Mouse (Mus musculus): ENCODE data around the gene Lpcat3. TPM values are rescaled to one million over a fixed set of nuclear protein-coding genes. Genes with fewer than 3 reads are reported as not detected.
"Not testable (repeated sequence)": the region's sequence is repeated elsewhere in the genome, so short reads cannot be mapped to it uniquely, and the experiment has no call there.

Gene Lpcat3
- polyA plus RNA-seq, 1 experiment from 2014 or later = 209 TPM

GRCm38 (mm10) chr6:124672100-124672499 lies 9.3 kb downstream of the Lpcat3 start:
- Histone ChIP-seq H3K27ac (ENCODE audit: low read depth, low read length) (no peak overlapping the region), H3K4me2 (replicated peaks; ENCODE audit: low read depth) (no peak overlapping the region), H3K9ac (ENCODE audit: low read depth, low read length) (no peak overlapping the region), H3K9me3 (ENCODE audit: control insufficient read depth) (no peaks in the 10 kb centered on the region), H3K4me3 (ENCODE audit: low read depth, low read length) (no peak overlapping the region), H3K4me1 (replicated peaks; ENCODE audit: control insufficient read depth, insufficient read depth, low read length) (no peaks in the 10 kb centered on the region), H3K36me3 (ENCODE audit: control insufficient read depth, insufficient read depth) (peaks cover 8% of the 10 kb centered on the region; the same call in 1 of the 2 replicates), H3K27me3 (replicated peaks; ENCODE audit: control insufficient read depth, insufficient read depth, low read length) (no peaks in the 10 kb centered on the region)
- no peak for ATAC-seq
- WGBS = 41% methylated on average over 6 of the region's 6 CpGs
- TF ChIP-seq CTCF (IDR thresholded peaks at IDR 0.05; ENCODE audit: low read depth) = no peak

GRCm38 (mm10) chr6:124673619-124674018 lies 10.8 kb downstream of the Lpcat3 start:
- Histone ChIP-seq H3K4me1 (replicated peaks; ENCODE audit: control insufficient read depth, insufficient read depth, low read length) (no peaks in the 10 kb centered on the region), H3K9me3 (ENCODE audit: control insufficient read depth) (no peaks in the 10 kb centered on the region), H3K9ac (ENCODE audit: low read depth, low read length) (no peak overlapping the region), H3K27me3 (replicated peaks; ENCODE audit: control insufficient read depth, insufficient read depth, low read length) (no peaks in the 10 kb centered on the region), H3K36me3 (ENCODE audit: control insufficient read depth, insufficient read depth) (peaks cover 10% of the 10 kb centered on the region; the same call in 1 of the 2 replicates), H3K4me3 (ENCODE audit: low read depth, low read length) (no peak overlapping the region), H3K4me2 (replicated peaks; ENCODE audit: low read depth) (no peak overlapping the region), H3K27ac (ENCODE audit: low read depth, low read length) (no peak overlapping the region)
- 95% methylated on average over 9 of the region's 9 CpGs for WGBS
- no peak for TF ChIP-seq CTCF (IDR thresholded peaks at IDR 0.05; ENCODE audit: low read depth)
- no peak for ATAC-seq

- Histone ChIP-seq H3K27ac (ENCODE audit: low read depth, low read length) (no peak overlapping the region), H3K9ac (ENCODE audit: low read depth, low read length) (no peak overlapping the region), H3K27me3 (replicated peaks; ENCODE audit: control insufficient read depth, insufficient read depth, low read length) (no peaks in the 10 kb centered on the region), H3K4me1 (replicated peaks; ENCODE audit: control insufficient read depth, insufficient read depth, low read length) (peaks cover 6% of the 10 kb centered on the region; the same call in 1 of the 2 replicates), H3K36me3 (ENCODE audit: control insufficient read depth, insufficient read depth) (peaks cover 10% of the 10 kb centered on the region; the same call in 1 of the 2 replicates), H3K4me3 (ENCODE audit: low read depth, low read length) (no peak overlapping the region), H3K4me2 (replicated peaks; ENCODE audit: low read depth) (no peak overlapping the region), H3K9me3 (ENCODE audit: control insufficient read depth) (no peaks in the 10 kb centered on the region)
- no peak for ATAC-seq
- 92% methylated on average over 7 of the region's 7 CpGs for WGBS
- TF ChIP-seq CTCF (IDR thresholded peaks at IDR 0.05; ENCODE audit: low read depth) = no peak
These were observed 11.8 kb downstream of the Lpcat3 start for GRCm38 (mm10) chr6:124674591-124674990.

GRCm38 (mm10) chr6:124676171-124676570 lies 13.3 kb downstream of the Lpcat3 start:
- ATAC-seq = no peak
- peak overlapping the region; percentile 35; the same call in 1 of the 2 replicates for H3K27ac ChIP-seq (ENCODE audit: low read depth, low read length)

DNA sequence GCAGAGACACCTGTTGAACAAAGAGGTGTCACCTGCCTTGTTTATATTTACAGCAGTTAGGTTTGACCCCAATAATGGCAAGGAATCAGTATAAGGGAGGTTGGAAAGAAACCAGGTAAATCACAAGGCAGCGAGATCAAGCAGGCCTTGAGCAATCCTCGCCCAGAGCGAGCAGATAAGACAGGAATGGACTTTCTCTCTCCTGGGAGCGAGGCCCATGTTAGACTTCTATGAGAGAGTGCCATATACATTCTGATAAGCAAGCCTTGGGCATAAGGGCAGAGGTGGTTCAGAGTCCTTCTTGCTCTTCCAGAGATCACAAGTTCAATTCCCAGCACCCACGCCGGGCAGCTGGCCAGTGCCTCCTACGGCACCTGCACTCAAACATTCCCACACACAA lies 15.9 kb downstream of the Lpcat3 start:
- H3K9ac ChIP-seq (ENCODE audit: low read depth, low read length) = 0 out of 2 replicates have a peak overlapping the region, but pooled peaks have one; percentile 4
- no peak overlapping the region for H3K4me3 ChIP-seq (ENCODE audit: low read depth, low read length)
- H3K9me3 ChIP-seq (ENCODE audit: control insufficient read depth) = no peaks in the 10 kb centered on the region
- 0 out of 2 replicates have a peak overlapping the region, but pooled peaks have one; percentile 13 for H3K4me2 ChIP-seq (replicated peaks; ENCODE audit: low read depth)
- no peak for TF ChIP-seq CTCF (IDR thresholded peaks at IDR 0.05; ENCODE audit: low read depth)
- peaks cover 6% of the 10 kb centered on the region; the same call in 1 of the 2 replicates for H3K4me1 ChIP-seq (replicated peaks; ENCODE audit: control insufficient read depth, insufficient read depth, low read length)
- peaks cover 10% of the 10 kb centered on the region; the same call in 1 of the 2 replicates for H3K36me3 ChIP-seq (ENCODE audit: control insufficient read depth, insufficient read depth)
- H3K27ac ChIP-seq (ENCODE audit: low read depth, low read length) = peak overlapping the region; percentile 75
- no peaks in the 10 kb centered on the region for H3K27me3 ChIP-seq (replicated peaks; ENCODE audit: control insufficient read depth, insufficient read depth, low read length)
- peak; percentile 86 for ATAC-seq
- WGBS = 52% methylated on average over 7 of the region's 7 CpGs

More at GRCm38 (mm10) chr6:124676171-124676570, 13.3 kb downstream of the Lpcat3 start:
- no peak overlapping the region for H3K9ac ChIP-seq (ENCODE audit: low read depth, low read length)
- no peak for TF ChIP-seq CTCF (IDR thresholded peaks at IDR 0.05; ENCODE audit: low read depth)
- peaks cover 10% of the 10 kb centered on the region; the same call in 1 of the 2 replicates for H3K36me3 ChIP-seq (ENCODE audit: control insufficient read depth, insufficient read depth)
- H3K4me2 ChIP-seq (replicated peaks; ENCODE audit: low read depth) = no peak overlapping the region
- no peaks in the 10 kb centered on the region for H3K27me3 ChIP-seq (replicated peaks; ENCODE audit: control insufficient read depth, insufficient read depth, low read length)
- no peak overlapping the region for H3K4me3 ChIP-seq (ENCODE audit: low read depth, low read length)
- peaks cover 6% of the 10 kb centered on the region; the same call in 1 of the 2 replicates for H3K4me1 ChIP-seq (replicated peaks; ENCODE audit: control insufficient read depth, insufficient read depth, low read length)
- 50% methylated on average over 6 of the region's 6 CpGs for WGBS
- H3K9me3 ChIP-seq (ENCODE audit: control insufficient read depth) = no peaks in the 10 kb centered on the region

- TF ChIP-seq CTCF (IDR thresholded peaks at IDR 0.05; ENCODE audit: low read depth) = no peak
- Histone ChIP-seq H3K27ac (ENCODE audit: low read depth, low read length) (peak overlapping the region; percentile 75), H3K4me3 (ENCODE audit: low read depth, low read length) (no peak overlapping the region), H3K9ac (ENCODE audit: low read depth, low read length) (no peak overlapping the region), H3K4me2 (replicated peaks; ENCODE audit: low read depth) (peak overlapping the region; percentile 13; the same call in 1 of the 2 replicates), H3K27me3 (replicated peaks; ENCODE audit: control insufficient read depth, insufficient read depth, low read length) (no peaks in the 10 kb centered on the region), H3K9me3 (ENCODE audit: control insufficient read depth) (no peaks in the 10 kb centered on the region), H3K4me1 (replicated peaks; ENCODE audit: control insufficient read depth, insufficient read depth, low read length) (peaks cover 6% of the 10 kb centered on the region; the same call in 1 of the 2 replicates), H3K36me3 (ENCODE audit: control insufficient read depth, insufficient read depth) (peaks cover 4% of the 10 kb centered on the region; the same call in 1 of the 2 replicates)
- peak; percentile 63 for ATAC-seq
- WGBS = 49% methylated on average over 3 of the region's 3 CpGs
These were observed 16.7 kb downstream of the Lpcat3 start for GRCm38 (mm10) chr6:124679486-124679885.

DNA sequence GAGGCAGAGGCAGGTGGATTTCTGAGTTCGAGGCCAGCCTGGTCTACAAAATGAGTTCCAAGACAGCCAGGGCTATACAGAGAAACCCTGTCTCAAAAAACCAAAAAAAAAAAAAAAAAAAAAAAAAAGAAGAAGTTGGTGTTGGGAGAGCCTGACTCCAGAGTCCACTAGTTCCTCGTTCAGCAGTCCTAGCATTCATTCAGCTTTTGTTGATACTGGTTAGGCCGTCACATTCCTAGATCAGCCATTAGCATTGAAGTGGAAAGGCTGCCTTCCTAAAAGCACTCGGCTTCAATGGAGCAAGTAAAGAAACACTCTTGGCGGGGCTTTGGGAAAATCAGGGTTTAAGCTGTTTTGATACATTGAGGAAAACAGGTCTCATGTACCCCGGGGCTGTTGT lies 19.5 kb downstream of the Lpcat3 start:
- 63% methylated on average over 6 of the region's 6 CpGs for WGBS
- not testable (repeated sequence) for H3K4me3 ChIP-seq (ENCODE audit: low read depth, low read length); H3K27ac ChIP-seq (ENCODE audit: low read depth, low read length); H3K4me2 ChIP-seq (replicated peaks; ENCODE audit: low read depth); H3K4me1 ChIP-seq (replicated peaks; ENCODE audit: control insufficient read depth, insufficient read depth, low read length); H3K27me3 ChIP-seq (replicated peaks; ENCODE audit: control insufficient read depth, insufficient read depth, low read length); H3K9me3 ChIP-seq (ENCODE audit: control insufficient read depth); H3K36me3 ChIP-seq (ENCODE audit: control insufficient read depth, insufficient read depth); ATAC-seq; H3K9ac ChIP-seq (ENCODE audit: low read depth, low read length)
